Mouse (Mus musculus): ENCODE results near the gene Shroom1.
A peak's percentile ranks its signal among the peaks of the same experiment; 100 is the strongest.

The Shroom1 gene

GRCm38 (mm10) chr11:53446183-53446582 is 10.8 kb upstream of the Shroom1 start:
- DNase-seq (ENCODE audit: low read depth, low spot score) = no peak

GRCm38 (mm10) chr11:53447996-53448395 is 9.0 kb upstream of the Shroom1 start:
- no peak for DNase-seq (ENCODE audit: low read depth, low spot score)

GRCm38 (mm10) chr11:53448529-53448928 is 8.5 kb upstream of the Shroom1 start:
- DNase-seq (ENCODE audit: low read depth, low spot score) = no peak

GRCm38 (mm10) chr11:53450070-53450705 is 6.8 kb upstream of the Shroom1 start:
- no peak for DNase-seq (ENCODE audit: low read depth, low spot score)

GRCm38 (mm10) chr11:53451361-53451760 is 5.6 kb upstream of the Shroom1 start:
- no peak for DNase-seq (ENCODE audit: low read depth, low spot score)

GRCm38 (mm10) chr11:53452396-53452795 is 4.6 kb upstream of the Shroom1 start:
- no peak for DNase-seq (ENCODE audit: low read depth, low spot score)

GRCm38 (mm10) chr11:53453031-53453430 is 4.0 kb upstream of the Shroom1 start:
- no peak for DNase-seq (ENCODE audit: low read depth, low spot score)

- DNase-seq (ENCODE audit: low read depth, low spot score) = no peak
These were observed 458 bp downstream of the Shroom1 start for GRCm38 (mm10) chr11:53457372-53457954.

GRCm38 (mm10) chr11:53458996-53459395 is 2.0 kb downstream of the Shroom1 start:
- no peak for DNase-seq (ENCODE audit: low read depth, low spot score)

GRCm38 (mm10) chr11:53460192-53460591 is 3.2 kb downstream of the Shroom1 start:
- no peak for DNase-seq (ENCODE audit: low read depth, low spot score)

- DNase-seq (ENCODE audit: low read depth, low spot score) = no peak
These were observed 4.7 kb downstream of the Shroom1 start for GRCm38 (mm10) chr11:53461727-53462126.

GRCm38 (mm10) chr11:53463551-53464424 is 6.8 kb downstream of the Shroom1 start:
- no peak for DNase-seq (ENCODE audit: low read depth, low spot score)

- DNase-seq (ENCODE audit: low read depth, low spot score) = no peak
These were observed 9.4 kb downstream of the Shroom1 start for GRCm38 (mm10) chr11:53466231-53466971.

GRCm38 (mm10) chr11:53469294-53469967 is 12.4 kb downstream of the Shroom1 start:
- DNase-seq (ENCODE audit: low read depth, low spot score) = no peak

GRCm38 (mm10) chr11:53469968-53470695 is 13.1 kb downstream of the Shroom1 start, which contains the start of gene Gm9837:
TSS of gene Gm9837 (minus strand) at chr11:53470479.
- DNase-seq (ENCODE audit: low read depth, low spot score) = peak; percentile 76

- DNase-seq (ENCODE audit: low read depth, low spot score) = no peak
These were observed 15.7 kb downstream of the Shroom1 start for GRCm38 (mm10) chr11:53472709-53473108.

- DNase-seq (ENCODE audit: low read depth, low spot score) = no peak
These were observed 18.6 kb downstream of the Shroom1 start for GRCm38 (mm10) chr11:53475620-53476019.

- DNase-seq (ENCODE audit: low read depth, low spot score) = no peak
These were observed 20.8 kb downstream of the Shroom1 start for GRCm38 (mm10) chr11:53477833-53478232.

GRCm38 (mm10) chr11:53478383-53479170 is 21.6 kb downstream of the Shroom1 start:
- no peak for DNase-seq (ENCODE audit: low read depth, low spot score)
